Mouse (Mus musculus) ES-E14 (cell line): ENCODE results near the gene Hcls1. TPM values are rescaled to one million over a fixed set of nuclear protein-coding genes. Genes with fewer than 3 reads are reported as not detected.

Source experiments
- DNase-seq: peaks from one replicate; pipeline ENCODE4 v3.0.0-alpha.2; 2013; ENCODE audit warnings: low read depth, low spot score
- H3K27ac ChIP-seq: 2 replicates; pipeline ENCODE4 v1.5.1; 2012; ENCODE audit warnings: low read depth, mild to moderate bottlenecking, low read length, moderate library complexity, mixed read lengths; ENCODE audit not compliant: poor library complexity, insufficient read depth, severe bottlenecking
- H3K36me3 ChIP-seq: 2 replicates; pipeline ENCODE4 v1.6.1; 2012; ENCODE audit warnings: mild to moderate bottlenecking, low read length, moderate library complexity, mixed read lengths; ENCODE audit not compliant: control insufficient read depth, poor library complexity, insufficient read depth, severe bottlenecking
- H3K4me1 ChIP-seq, 2 experiments: fragments of 150-350 bp in 1 of 2; sonication (generic) in 1 of 2; 2 replicates each; pipeline ENCODE4 v1.6.1; 2012; ENCODE audit warnings: low read length in 2 of 2, mild to moderate bottlenecking in 1 of 2, mixed read lengths in 1 of 2; ENCODE audit not compliant: control insufficient read depth in 2 of 2, insufficient read depth in 2 of 2, poor library complexity in 1 of 2
- H3K4me3 ChIP-seq, 2 experiments: fragments of 150-350 bp in 1 of 2; sonication (generic) in 1 of 2; 2 replicates each; pipeline ENCODE4 v1.5.1; 2012; ENCODE audit warnings: low read length in 2 of 2, low read depth in 1 of 2, mild to moderate bottlenecking in 1 of 2, mixed read lengths in 1 of 2; ENCODE audit not compliant: insufficient read depth in 1 of 2, poor library complexity in 1 of 2, severe bottlenecking in 1 of 2
- H3K9ac ChIP-seq: 2 replicates; pipeline ENCODE4 v1.6.1; 2012; ENCODE audit warnings: low read depth, mild to moderate bottlenecking, low read length, mixed read lengths; ENCODE audit not compliant: poor library complexity, insufficient read depth, severe bottlenecking
- H3K9me3 ChIP-seq: fragments of 150-350 bp; sonication (generic); 2 replicates; pipeline ENCODE4 v1.6.1; 2012; ENCODE audit warnings: low read depth, mild to moderate bottlenecking, low read length; ENCODE audit not compliant: control insufficient read depth, insufficient read depth
- CHD2 ChIP-seq: IDR thresholded peaks from 2 replicates; pipeline ENCODE4 v1.6.1; 2014; ENCODE audit warnings: mild to moderate bottlenecking, low read depth, low read length, inconsistent platforms
- HCFC1 ChIP-seq: IDR thresholded peaks from 2 replicates; pipeline ENCODE4 v1.6.1; 2012; ENCODE audit warnings: low read length, inconsistent platforms, borderline replicate concordance; ENCODE audit not compliant: insufficient read depth
- MAFK ChIP-seq: IDR thresholded peaks from 2 replicates; pipeline ENCODE4 v1.6.1; 2014; ENCODE audit warnings: mild to moderate bottlenecking, low read depth, low read length, inconsistent platforms; ENCODE audit not compliant: insufficient read depth
- ZC3H11A ChIP-seq: IDR thresholded peaks from 2 replicates; pipeline ENCODE4 v1.6.1; 2012; ENCODE audit warnings: low read depth, mild to moderate bottlenecking, inconsistent platforms, low read length, borderline replicate concordance
- ZNF384 ChIP-seq: IDR thresholded peaks from 2 replicates; pipeline ENCODE4 v1.6.1; 2012; ENCODE audit warnings: low read depth, low read length, inconsistent platforms
- in situ Hi-C, 2 experiments: fragments of 600-800 bp; cut with MboI; formaldehyde crosslinking; loops; one replicate each; pipeline ENCODE4 v1.15.1; 2025; ENCODE audit warnings: low sequenced_read_pairs in 2 of 2, inconsistent platforms in 1 of 2; ENCODE audit not compliant: unreplicated experiment in 2 of 2
- total RNA-seq: library from RNA; depleted of rRNA; stranded (reverse); fragments of 300-350 nt; gene quantifications from 2 replicates; pipeline ENCODE4 v1.2.3, GENCODE M21; 2012

Gene Hcls1
- total RNA-seq, 1 experiment: 1.2 TPM

GRCm38 (mm10) chr16:36941137-36941727 lies 6.4 kb downstream of the Hcls1 start:
- no peaks in the 10 kb centered on the region for H3K9me3 ChIP-seq
- no peak for TF ChIP-seq ZNF384
- TF ChIP-seq ZC3H11A: no peak
- no peak for TF ChIP-seq HCFC1
- TF ChIP-seq MAFK: no peak
- no peak for TF ChIP-seq CHD2
- peaks cover 2 to 3% of the 10 kb centered on the region in 2 experiments; a peak in 2 of 4 replicates for H3K4me1 ChIP-seq
- H3K36me3 ChIP-seq: no peaks in the 10 kb centered on the region
- H3K9ac ChIP-seq: no peak overlapping the region
- no peak for DNase-seq
- H3K27ac ChIP-seq: no peak overlapping the region
- in situ Hi-C loops: no loop called here
- no peak overlapping the region for H3K4me3 ChIP-seq

GRCm38 (mm10) chr16:36941895-36942294 lies 7.1 kb downstream of the Hcls1 start:
- in situ Hi-C loops: no loop called here
- H3K4me1 ChIP-seq: peaks cover 2 to 3% of the 10 kb centered on the region in 2 experiments; a peak in 2 of 4 replicates
- no peaks in the 10 kb centered on the region for H3K36me3 ChIP-seq
- no peak overlapping the region for H3K9ac ChIP-seq
- H3K4me3 ChIP-seq: no peak overlapping the region
- TF ChIP-seq MAFK: no peak
- no peak for TF ChIP-seq CHD2
- TF ChIP-seq ZC3H11A: no peak
- TF ChIP-seq HCFC1: no peak
- TF ChIP-seq ZNF384: no peak
- DNase-seq: no peak
- no peaks in the 10 kb centered on the region for H3K9me3 ChIP-seq
- no peak overlapping the region for H3K27ac ChIP-seq

GRCm38 (mm10) chr16:36943591-36943990 lies 8.8 kb downstream of the Hcls1 start:
- Histone ChIP-seq H3K27ac (no peak overlapping the region), H3K9ac (no peak overlapping the region), H3K4me1 (peaks cover 2 to 3% of the 10 kb centered on the region in 2 experiments; a peak in 2 of 4 replicates), H3K4me3 (no peak overlapping the region), H3K9me3 (no peaks in the 10 kb centered on the region), H3K36me3 (no peaks in the 10 kb centered on the region)
- DNase-seq: no peak
- TF ChIP-seq MAFK (no peak), ZC3H11A (no peak), HCFC1 (no peak), CHD2 (no peak), ZNF384 (no peak)
- in situ Hi-C loops: no loop called here

DNA sequence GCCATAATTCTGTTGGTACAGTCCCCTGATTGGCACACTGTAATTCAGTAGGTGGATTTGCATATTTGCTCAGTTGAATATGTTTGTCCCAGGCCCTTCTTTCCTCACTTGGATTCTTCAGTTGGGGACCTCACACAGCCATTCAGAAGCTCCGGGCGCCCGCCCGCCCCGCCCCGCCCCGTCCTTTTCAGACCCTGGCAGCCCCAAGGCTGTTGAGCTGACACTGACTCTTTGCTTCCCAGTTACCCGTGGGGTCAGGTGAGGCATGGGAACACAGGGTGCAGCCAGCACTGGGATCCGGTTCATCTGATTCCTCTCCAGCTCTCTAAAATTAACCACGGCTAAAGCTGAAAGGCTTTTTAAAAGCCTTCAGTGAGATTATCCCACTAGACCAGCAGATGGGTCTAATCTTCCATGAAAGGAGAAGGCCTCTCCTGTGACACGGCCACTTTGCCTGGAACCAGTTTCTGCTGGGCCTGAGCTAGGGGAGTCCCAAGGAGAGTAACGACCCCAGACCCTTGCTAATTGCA lies 10.2 kb downstream of the Hcls1 start:
- H3K36me3 ChIP-seq: no peaks in the 10 kb centered on the region
- TF ChIP-seq HCFC1 (no peak), CHD2 (no peak), ZC3H11A (no peak)
- H3K9ac ChIP-seq: no peak overlapping the region
- in situ Hi-C loops: no loop called here
- no peaks in the 10 kb centered on the region for H3K9me3 ChIP-seq
- peaks cover 2 to 3% of the 10 kb centered on the region in 2 experiments; a peak in 2 of 4 replicates for H3K4me1 ChIP-seq
- DNase-seq: no peak
- no peak overlapping the region for H3K4me3 ChIP-seq
- no peak overlapping the region for H3K27ac ChIP-seq

- Histone ChIP-seq H3K27ac (no peak overlapping the region), H3K9ac (no peak overlapping the region), H3K9me3 (no peaks in the 10 kb centered on the region), H3K4me3 (no peak overlapping the region), H3K36me3 (no peaks in the 10 kb centered on the region), H3K4me1 (peaks cover 1 to 2% of the 10 kb centered on the region in 2 experiments; a peak in 1 of 4 replicates)
- in situ Hi-C loops: no loop called here
- no peak for DNase-seq
- TF ChIP-seq CHD2: no peak
- no peak for TF ChIP-seq HCFC1
- TF ChIP-seq ZC3H11A: no peak
- TF ChIP-seq ZNF384: no peak
- no peak for TF ChIP-seq MAFK
Observed at GRCm38 (mm10) chr16:36946459-36947159, 11.8 kb downstream of the Hcls1 start.
